Mouse (Mus musculus) neural tube, embryonic 12.5 days (tissue): ENCODE results near the gene Tstd1. TPM values are rescaled to one million over a fixed set of nuclear protein-coding genes. Genes with fewer than 3 reads are reported as not detected.

ENCODE experiments used
- ATAC-seq: fragments of 200-750 bp; cut with Nextera tagmentation; 2 replicates; pipeline ENCODE4 v1.8.0; 2017; ENCODE audit warnings: low read depth, mild to moderate bottlenecking, moderate TSS enrichment, moderate library complexity; ENCODE audit not compliant: low FRiP score
- H3K27ac ChIP-seq: fragments of 300-500 bp; sonication (generic); 2 replicates; pipeline ENCODE4 v1.5.1; 2016
- H3K27me3 ChIP-seq: fragments of 300-500 bp; sonication (generic); replicated peaks from 2 replicates; pipeline ENCODE4 v1.6.1; 2016; ENCODE audit warnings: mild to moderate bottlenecking
- H3K36me3 ChIP-seq: fragments of 300-500 bp; sonication (generic); 2 replicates; pipeline ENCODE4 v1.6.1; 2016; ENCODE audit warnings: mild to moderate bottlenecking
- H3K4me1 ChIP-seq: fragments of 300-500 bp; sonication (generic); 2 replicates; pipeline ENCODE4 v1.6.1; 2016
- H3K4me2 ChIP-seq: fragments of 300-500 bp; sonication (generic); replicated peaks from 2 replicates; pipeline ENCODE4 v1.6.1; 2016; ENCODE audit warnings: mild to moderate bottlenecking
- H3K4me3 ChIP-seq: fragments of 300-500 bp; sonication (generic); 2 replicates; pipeline ENCODE4 v1.5.1; 2016
- H3K9ac ChIP-seq: fragments of 300-500 bp; sonication (generic); 2 replicates; pipeline ENCODE4 v1.6.1; 2016; ENCODE audit warnings: mild to moderate bottlenecking
- H3K9me3 ChIP-seq: fragments of 300-500 bp; sonication (generic); 2 replicates; pipeline ENCODE4 v1.6.1; 2016; ENCODE audit warnings: mild to moderate bottlenecking
- WGBS: fragments of 180-500 bp; shearing (Covaris S2); methylation state at CpG from one replicate; pipeline ENCODE4 v1.1.7; 2016; 5-methylcytosine and 5-hydroxymethylcytosine counted together
- polyA plus RNA-seq: library from polyadenylated mRNA; unstranded; fragments of >200 nt; fragmentation: Nextera tagmentation; extraction: Ambion mirVana; gene quantifications from 2 replicates; pipeline ENCODE4 v1.2.1, GENCODE M21; 2016

The Tstd1 gene
- polyA plus RNA-seq, 1 experiment from 2014 or later = 9.2 TPM

- WGBS = 62% methylated on average over 7 of the region's 7 CpGs
- Histone ChIP-seq H3K4me1 (peaks cover 9% of the 10 kb centered on the region; the same call in 1 of the 2 replicates), H3K27me3 (peaks cover 32% of the 10 kb centered on the region), H3K4me3 (no peak overlapping the region), H3K9ac (no peak overlapping the region), H3K36me3 (no peaks in the 10 kb centered on the region), H3K27ac (no peak overlapping the region), H3K9me3 (0 out of 2 replicates have a peak, but pooled peaks cover 6% of the 10 kb centered on the region), H3K4me2 (no peak overlapping the region)
- ATAC-seq = no peak
Observed at GRCm38 (mm10) chr1:171441466-171442412, 23.1 kb downstream of the Tstd1 start.

DNA sequence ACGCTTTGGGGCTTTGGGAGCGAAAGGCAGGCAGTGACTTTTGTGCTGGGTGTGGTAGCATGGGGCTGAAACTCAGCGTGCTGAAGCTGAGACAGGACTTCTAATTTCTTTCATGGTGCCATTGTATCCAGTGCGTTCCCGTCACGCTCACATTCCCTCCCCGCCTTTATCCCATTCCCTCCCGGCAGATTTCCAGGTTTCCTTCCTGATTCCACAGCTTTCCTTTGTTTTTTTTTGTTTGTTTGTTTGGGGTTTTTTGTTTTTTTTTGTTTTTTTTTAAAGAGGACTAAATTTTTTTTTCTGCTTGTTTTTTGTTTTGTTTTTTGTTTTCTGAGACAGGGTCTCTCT lies 23.7 kb downstream of the Tstd1 start:
- Histone ChIP-seq H3K27me3 (peaks cover 25% of the 10 kb centered on the region), H3K9ac (no peak overlapping the region), H3K9me3 (0 out of 2 replicates have a peak, but pooled peaks cover 6% of the 10 kb centered on the region), H3K4me1 (peaks cover 5% of the 10 kb centered on the region; the same call in 1 of the 2 replicates), H3K4me3 (no peak overlapping the region), H3K4me2 (no peak overlapping the region), H3K27ac (no peak overlapping the region), H3K36me3 (no peaks in the 10 kb centered on the region)
- 75% methylated on average over 8 of the region's 8 CpGs for WGBS
- no peak for ATAC-seq

GRCm38 (mm10) chr1:171445050-171445449 lies 26.4 kb downstream of the Tstd1 start:
- Histone ChIP-seq H3K4me1 (no peaks in the 10 kb centered on the region), H3K4me2 (no peak overlapping the region), H3K9me3 (0 out of 2 replicates have a peak, but pooled peaks cover 6% of the 10 kb centered on the region), H3K4me3 (no peak overlapping the region), H3K27ac (no peak overlapping the region), H3K36me3 (no peaks in the 10 kb centered on the region), H3K27me3 (no peaks in the 10 kb centered on the region), H3K9ac (no peak overlapping the region)
- no peak for ATAC-seq
- WGBS = 95% methylated on average over 5 of the region's 5 CpGs

- Histone ChIP-seq H3K9me3 (0 out of 2 replicates have a peak, but pooled peaks cover 6% of the 10 kb centered on the region), H3K4me3 (no peak overlapping the region), H3K9ac (no peak overlapping the region), H3K4me1 (no peaks in the 10 kb centered on the region), H3K36me3 (no peaks in the 10 kb centered on the region), H3K27ac (no peak overlapping the region), H3K27me3 (no peaks in the 10 kb centered on the region), H3K4me2 (no peak overlapping the region)
- ATAC-seq = no peak
- 86% methylated on average over 7 of the region's 7 CpGs for WGBS
Observed at GRCm38 (mm10) chr1:171446854-171447253, 28.2 kb downstream of the Tstd1 start.

DNA sequence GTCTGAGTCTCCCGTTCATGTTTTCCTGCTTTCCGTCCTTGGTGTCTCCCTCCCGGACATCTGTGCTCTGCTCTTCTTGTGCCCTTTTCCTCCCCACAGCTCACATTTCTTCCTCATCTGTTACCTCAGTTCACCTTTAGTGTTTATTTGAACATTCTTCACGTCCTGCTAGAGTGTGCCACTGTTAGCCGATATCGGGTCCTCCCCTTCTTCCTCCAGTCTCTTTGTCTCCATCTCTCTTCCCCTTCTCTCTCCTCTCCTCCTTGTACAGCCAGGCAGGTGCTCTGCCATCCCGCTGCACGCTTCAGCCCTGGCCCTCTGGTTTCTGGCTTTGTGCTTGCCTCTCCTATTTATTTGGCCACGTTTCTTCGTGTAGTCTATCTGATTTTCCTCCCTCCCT lies 29.0 kb downstream of the Tstd1 start:
- Histone ChIP-seq H3K4me2 (no peak overlapping the region), H3K27me3 (no peaks in the 10 kb centered on the region), H3K27ac (no peak overlapping the region), H3K9me3 (0 out of 2 replicates have a peak, but pooled peaks cover 6% of the 10 kb centered on the region), H3K36me3 (no peaks in the 10 kb centered on the region), H3K9ac (no peak overlapping the region), H3K4me1 (no peaks in the 10 kb centered on the region), H3K4me3 (no peak overlapping the region)
- 75% methylated on average over 10 of the region's 10 CpGs for WGBS
- no peak for ATAC-seq

- Histone ChIP-seq H3K27ac (no peak overlapping the region), H3K4me3 (no peak overlapping the region), H3K9ac (no peak overlapping the region), H3K27me3 (no peaks in the 10 kb centered on the region), H3K9me3 (no peaks in the 10 kb centered on the region), H3K4me1 (no peaks in the 10 kb centered on the region), H3K36me3 (no peaks in the 10 kb centered on the region), H3K4me2 (no peak overlapping the region)
- ATAC-seq = no peak
- WGBS = 89% methylated on average over 11 of the region's 11 CpGs
Observed at GRCm38 (mm10) chr1:171450062-171450461, 31.4 kb downstream of the Tstd1 start.

DNA sequence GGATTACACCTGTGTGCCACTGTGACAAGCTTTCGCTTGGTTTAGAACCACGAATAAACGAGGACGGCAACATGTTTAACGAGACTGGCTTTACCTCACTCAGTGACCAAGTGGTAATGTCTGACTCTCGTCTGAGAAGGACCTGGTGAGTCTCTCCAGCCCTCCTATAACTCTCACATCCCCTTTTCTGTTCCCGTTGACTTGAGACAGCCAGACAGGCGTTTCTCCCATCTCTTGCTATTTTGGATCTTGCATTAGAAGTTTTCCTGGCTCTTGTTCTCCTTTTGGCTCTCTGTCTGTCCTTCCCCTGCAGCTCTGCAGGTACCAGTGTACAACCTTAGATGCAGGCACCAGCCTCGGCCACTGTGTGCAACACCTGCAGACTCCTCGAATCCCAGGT lies 32.3 kb downstream of the Tstd1 start:
- no peak for ATAC-seq
- Histone ChIP-seq H3K9ac (no peak overlapping the region), H3K9me3 (no peaks in the 10 kb centered on the region), H3K4me1 (no peaks in the 10 kb centered on the region), H3K27ac (no peak overlapping the region), H3K4me3 (no peak overlapping the region), H3K36me3 (no peaks in the 10 kb centered on the region), H3K27me3 (no peaks in the 10 kb centered on the region), H3K4me2 (no peak overlapping the region)
- WGBS = 91% methylated on average over 10 of the region's 10 CpGs

DNA sequence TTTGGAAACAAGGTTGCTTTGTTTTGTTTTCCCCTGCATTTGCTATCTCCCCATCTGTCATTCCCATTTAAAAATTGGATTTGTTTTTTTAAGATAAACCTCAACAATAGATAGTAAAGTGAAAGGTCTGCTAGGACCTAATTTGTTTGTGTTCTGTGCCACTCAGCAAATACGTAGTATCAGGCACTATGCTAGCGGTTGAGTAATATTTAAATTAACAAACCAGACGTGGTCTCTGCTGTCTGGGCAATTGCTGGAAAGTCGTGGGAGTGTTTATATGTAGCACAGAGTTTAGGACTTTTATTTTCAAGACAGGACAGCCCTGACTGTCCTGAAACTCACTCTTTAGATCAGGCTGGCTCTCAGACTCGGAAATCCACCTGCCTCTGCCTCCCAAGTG lies 33.9 kb downstream of the Tstd1 start:
- Histone ChIP-seq H3K9me3 (no peaks in the 10 kb centered on the region), H3K4me3 (no peak overlapping the region), H3K4me1 (no peaks in the 10 kb centered on the region), H3K9ac (no peak overlapping the region), H3K4me2 (no peak overlapping the region), H3K36me3 (no peaks in the 10 kb centered on the region), H3K27ac (no peak overlapping the region), H3K27me3 (no peaks in the 10 kb centered on the region)
- 87% methylated on average over 5 of the region's 5 CpGs for WGBS
- ATAC-seq = no peak

GRCm38 (mm10) chr1:171452923-171453322 lies 34.3 kb downstream of the Tstd1 start:
- no peak for ATAC-seq
- H3K4me1 ChIP-seq = no peaks in the 10 kb centered on the region
- no peaks in the 10 kb centered on the region for H3K36me3 ChIP-seq
- no peak overlapping the region for H3K9ac ChIP-seq
- no peak overlapping the region for H3K27ac ChIP-seq
- 85% methylated on average over 5 of the region's 5 CpGs for WGBS
- no peaks in the 10 kb centered on the region for H3K9me3 ChIP-seq
- H3K4me3 ChIP-seq = no peak overlapping the region
- no peak overlapping the region for H3K4me2 ChIP-seq
- H3K27me3 ChIP-seq = no peaks in the 10 kb centered on the region

DNA sequence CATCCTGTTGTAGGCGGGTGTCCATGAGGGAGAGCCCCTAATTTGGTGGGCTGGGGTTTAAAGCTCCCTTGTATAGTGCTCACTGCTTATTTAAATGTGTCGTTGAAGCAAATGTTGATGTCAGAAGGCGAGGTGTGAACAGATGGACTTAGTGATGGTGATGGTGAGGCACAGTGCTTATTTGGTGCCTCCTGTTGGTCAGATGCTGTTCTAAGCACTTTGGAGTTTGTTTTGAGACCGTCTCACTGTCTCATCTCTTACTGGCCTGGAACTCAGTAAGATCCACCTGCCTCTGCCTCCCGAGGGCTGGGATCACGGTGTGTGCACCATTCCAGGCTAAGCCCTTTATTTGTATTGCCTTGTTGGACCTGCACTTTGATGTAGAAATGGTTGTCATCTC lies 36.3 kb downstream of the Tstd1 start:
- H3K27me3 ChIP-seq = no peaks in the 10 kb centered on the region
- no peak overlapping the region for H3K4me3 ChIP-seq
- no peak overlapping the region for H3K4me2 ChIP-seq
- no peaks in the 10 kb centered on the region for H3K36me3 ChIP-seq
- ATAC-seq = no peak
- no peaks in the 10 kb centered on the region for H3K4me1 ChIP-seq
- WGBS = 83% methylated on average over 6 of the region's 6 CpGs
- no peak overlapping the region for H3K9ac ChIP-seq
- no peaks in the 10 kb centered on the region for H3K9me3 ChIP-seq
- no peak overlapping the region for H3K27ac ChIP-seq

- ATAC-seq = no peak
- WGBS = 89% methylated on average over 1 of the region's 1 CpGs
- no peaks in the 10 kb centered on the region for H3K4me1 ChIP-seq
Observed at GRCm38 (mm10) chr1:171457568-171457967, 38.9 kb downstream of the Tstd1 start.

DNA sequence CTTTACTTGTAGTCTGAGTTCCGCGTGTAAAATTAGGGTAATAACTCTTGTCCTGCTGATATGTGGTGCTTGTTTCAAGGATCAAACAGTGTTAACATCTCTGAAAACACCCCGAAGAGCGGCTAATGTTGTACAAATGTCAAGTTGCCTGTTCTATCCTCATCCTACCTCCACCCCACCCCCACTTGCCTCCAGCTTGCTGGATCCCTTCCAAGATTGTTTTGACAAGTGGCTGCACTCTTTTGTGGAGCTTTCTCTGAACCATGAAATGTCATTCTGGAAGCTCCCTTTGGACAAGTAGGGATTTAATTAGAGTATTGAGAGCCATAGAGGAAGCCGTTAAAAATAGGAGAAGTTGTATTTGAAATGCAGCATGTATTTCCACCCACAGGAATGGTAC lies 41.1 kb downstream of the Tstd1 start:
- Histone ChIP-seq H3K4me3 (no peak overlapping the region), H3K9me3 (no peaks in the 10 kb centered on the region), H3K27ac (no peak overlapping the region), H3K9ac (no peak overlapping the region), H3K4me2 (no peak overlapping the region), H3K36me3 (no peaks in the 10 kb centered on the region), H3K27me3 (no peaks in the 10 kb centered on the region), H3K4me1 (no peaks in the 10 kb centered on the region)
- ATAC-seq = no peak
- WGBS = 57% methylated on average over 5 of the region's 5 CpGs

More at GRCm38 (mm10) chr1:171457568-171457967, 38.9 kb downstream of the Tstd1 start:
- Histone ChIP-seq H3K4me3 (no peak overlapping the region), H3K4me2 (no peak overlapping the region), H3K27ac (no peak overlapping the region), H3K36me3 (no peaks in the 10 kb centered on the region), H3K9me3 (no peaks in the 10 kb centered on the region), H3K9ac (no peak overlapping the region), H3K27me3 (no peaks in the 10 kb centered on the region)
